Mouse (Mus musculus) neural tube, embryonic 11.5 days (tissue): ENCODE measurements at regions not wholly inside any gene's neighbourhood (a gene's known extent, or its start where the extent isn't known, plus 50 kb on each side); places are given as distances from the start of the nearest gene placed in this dataset.

ENCODE experiments used
- ATAC-seq: fragments of 200-750 bp; cut with Nextera tagmentation; 2 replicates; pipeline ENCODE4 v1.8.0; 2017; ENCODE audit warnings: moderate number of reproducible peaks, mild to moderate bottlenecking, moderate TSS enrichment, moderate library complexity; ENCODE audit not compliant: insufficient read depth, low FRiP score, low TSS enrichment
- DNase-seq: peaks from one replicate; pipeline ENCODE4 v3.0.0-alpha.2; 2015; ENCODE audit warnings: low spot score
- H3K27ac ChIP-seq: fragments of 300-500 bp; sonication (generic); 2 replicates; pipeline ENCODE4 v1.5.1; 2014; ENCODE audit warnings: low read depth, mild to moderate bottlenecking, low read length
- H3K27me3 ChIP-seq: fragments of 300-500 bp; sonication (generic); 2 replicates; pipeline ENCODE4 v1.6.1; 2014; ENCODE audit warnings: mild to moderate bottlenecking, low read length, mixed read lengths; ENCODE audit not compliant: control insufficient read depth, insufficient read depth
- H3K36me3 ChIP-seq: fragments of 300-500 bp; sonication (generic); 2 replicates; pipeline ENCODE4 v1.6.1; 2014; ENCODE audit warnings: mild to moderate bottlenecking, low read length, moderate library complexity, mixed read lengths; ENCODE audit not compliant: control insufficient read depth, insufficient read depth
- H3K4me1 ChIP-seq: fragments of 300-500 bp; sonication (generic); 2 replicates; pipeline ENCODE4 v1.6.1; 2014; ENCODE audit warnings: low read length, mixed read lengths; ENCODE audit not compliant: control insufficient read depth, insufficient read depth
- H3K4me2 ChIP-seq: fragments of 300-500 bp; sonication (generic); 2 replicates; pipeline ENCODE4 v1.6.1; 2014; ENCODE audit warnings: low read depth, mild to moderate bottlenecking, moderate library complexity
- H3K4me3 ChIP-seq: fragments of 300-500 bp; sonication (generic); 2 replicates; pipeline ENCODE4 v1.5.1; 2014; ENCODE audit warnings: low read depth, low read length
- H3K9ac ChIP-seq: fragments of 300-500 bp; sonication (generic); 2 replicates; pipeline ENCODE4 v1.6.1; 2014; ENCODE audit warnings: mild to moderate bottlenecking, low read length
- H3K9me3 ChIP-seq: fragments of 300-500 bp; sonication (generic); 2 replicates; pipeline ENCODE4 v1.6.1; 2016; ENCODE audit warnings: low read length; ENCODE audit not compliant: control insufficient read depth
- WGBS: fragments of 180-500 bp; shearing (Covaris S2); extraction: QIAGEN DNeasy Blood & Tissue Kit; methylation state at CpG from one replicate; pipeline ENCODE4 v1.1.7; 2014; 5-methylcytosine and 5-hydroxymethylcytosine counted together

GRCm38 (mm10) chr2:33962355-33963037 lies 74.8 kb upstream of the Mvb12b start:
- no peak for DNase-seq
- H3K4me2 ChIP-seq = no peak overlapping the region
- no peaks in the 10 kb centered on the region for H3K9me3 ChIP-seq
- no peaks in the 10 kb centered on the region for H3K36me3 ChIP-seq
- H3K27me3 ChIP-seq = no peaks in the 10 kb centered on the region
- no peak overlapping the region for H3K27ac ChIP-seq
- H3K9ac ChIP-seq = no peak overlapping the region
- peaks cover 7% of the 10 kb centered on the region for H3K4me1 ChIP-seq
- WGBS = 87% methylated on average over 14 of the region's 14 CpGs
- no peak overlapping the region for H3K4me3 ChIP-seq
- no peak for ATAC-seq

GRCm38 (mm10) chr2:33961566-33961965 lies 73.8 kb upstream of the Mvb12b start:
- H3K9me3 ChIP-seq = no peaks in the 10 kb centered on the region
- no peaks in the 10 kb centered on the region for H3K36me3 ChIP-seq
- H3K27me3 ChIP-seq = no peaks in the 10 kb centered on the region
- H3K27ac ChIP-seq = no peak overlapping the region
- H3K4me2 ChIP-seq = no peak overlapping the region
- no peak for ATAC-seq
- H3K4me1 ChIP-seq = peaks cover 3% of the 10 kb centered on the region; the same call in 1 of the 2 replicates
- H3K4me3 ChIP-seq = no peak overlapping the region
- DNase-seq = no peak
- no peak overlapping the region for H3K9ac ChIP-seq
- 88% methylated on average over 2 of the region's 2 CpGs for WGBS

- Histone ChIP-seq H3K9me3 (no peaks in the 10 kb centered on the region), H3K4me3 (no peak overlapping the region), H3K4me2 (no peak overlapping the region), H3K36me3 (no peaks in the 10 kb centered on the region), H3K27ac (no peak overlapping the region), H3K27me3 (no peaks in the 10 kb centered on the region), H3K9ac (no peak overlapping the region), H3K4me1 (no peaks in the 10 kb centered on the region)
- no peak for ATAC-seq
- DNase-seq = peak; percentile 43
- 70% methylated on average over 6 of the region's 6 CpGs for WGBS
Measured at GRCm38 (mm10) chr2:33957754-33958153, 70.0 kb upstream of the Mvb12b start.

- no peak for DNase-seq
- Histone ChIP-seq H3K9ac (no peak overlapping the region), H3K36me3 (no peaks in the 10 kb centered on the region), H3K4me2 (no peak overlapping the region), H3K27me3 (no peaks in the 10 kb centered on the region), H3K4me3 (no peak overlapping the region), H3K9me3 (no peaks in the 10 kb centered on the region), H3K27ac (no peak overlapping the region), H3K4me1 (no peaks in the 10 kb centered on the region)
- WGBS = 90% methylated on average over 3 of the region's 3 CpGs
- no peak for ATAC-seq
Measured at GRCm38 (mm10) chr2:33944301-33944700, 56.6 kb upstream of the Mvb12b start.

DNA sequence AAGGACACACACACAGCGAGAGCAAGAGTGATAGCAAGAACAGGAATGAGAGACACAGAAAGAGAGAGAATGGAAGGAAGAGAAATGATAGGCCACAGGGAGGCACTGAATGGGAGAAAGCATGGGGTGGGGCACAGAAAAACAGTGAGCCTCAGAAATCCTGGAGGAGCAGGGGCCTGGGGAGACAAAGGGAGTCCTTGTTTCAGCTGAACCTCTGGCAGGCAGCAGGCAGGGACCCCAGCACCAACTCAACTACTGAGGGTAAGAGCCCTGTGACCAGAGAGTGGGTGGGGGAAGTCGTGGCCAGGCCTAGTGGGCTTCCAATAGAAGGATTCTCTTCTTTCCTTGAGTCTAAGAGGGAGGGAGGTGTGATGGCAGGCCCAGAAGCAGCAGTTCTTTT lies 54.3 kb upstream of the Mvb12b start:
- Histone ChIP-seq H3K27ac (no peak overlapping the region), H3K36me3 (no peaks in the 10 kb centered on the region), H3K27me3 (no peaks in the 10 kb centered on the region), H3K4me1 (no peaks in the 10 kb centered on the region), H3K4me3 (no peak overlapping the region), H3K4me2 (no peak overlapping the region), H3K9ac (no peak overlapping the region), H3K9me3 (no peaks in the 10 kb centered on the region)
- 62% methylated on average over 2 of the region's 2 CpGs for WGBS
- DNase-seq = peak; percentile 30
- ATAC-seq = no peak

GRCm38 (mm10) chr2:33941316-33941715 lies 53.6 kb upstream of the Mvb12b start:
- Histone ChIP-seq H3K9ac (no peak overlapping the region), H3K36me3 (no peaks in the 10 kb centered on the region), H3K4me1 (no peaks in the 10 kb centered on the region), H3K27ac (no peak overlapping the region), H3K4me2 (no peak overlapping the region), H3K4me3 (no peak overlapping the region), H3K9me3 (no peaks in the 10 kb centered on the region), H3K27me3 (no peaks in the 10 kb centered on the region)
- DNase-seq (no peak), ATAC-seq (no peak)
- WGBS = 82% methylated on average over 11 of the region's 11 CpGs

- Histone ChIP-seq H3K9me3 (no peaks in the 10 kb centered on the region), H3K4me1 (no peaks in the 10 kb centered on the region), H3K9ac (no peak overlapping the region), H3K4me2 (no peak overlapping the region), H3K4me3 (no peak overlapping the region), H3K36me3 (no peaks in the 10 kb centered on the region), H3K27ac (no peak overlapping the region), H3K27me3 (no peaks in the 10 kb centered on the region)
- DNase-seq = no peak
- no peak for ATAC-seq
- WGBS = 90% methylated on average over 4 of the region's 4 CpGs
Measured at GRCm38 (mm10) chr2:33939836-33940235, 52.1 kb upstream of the Mvb12b start.
